In the genomic region with DNA sequence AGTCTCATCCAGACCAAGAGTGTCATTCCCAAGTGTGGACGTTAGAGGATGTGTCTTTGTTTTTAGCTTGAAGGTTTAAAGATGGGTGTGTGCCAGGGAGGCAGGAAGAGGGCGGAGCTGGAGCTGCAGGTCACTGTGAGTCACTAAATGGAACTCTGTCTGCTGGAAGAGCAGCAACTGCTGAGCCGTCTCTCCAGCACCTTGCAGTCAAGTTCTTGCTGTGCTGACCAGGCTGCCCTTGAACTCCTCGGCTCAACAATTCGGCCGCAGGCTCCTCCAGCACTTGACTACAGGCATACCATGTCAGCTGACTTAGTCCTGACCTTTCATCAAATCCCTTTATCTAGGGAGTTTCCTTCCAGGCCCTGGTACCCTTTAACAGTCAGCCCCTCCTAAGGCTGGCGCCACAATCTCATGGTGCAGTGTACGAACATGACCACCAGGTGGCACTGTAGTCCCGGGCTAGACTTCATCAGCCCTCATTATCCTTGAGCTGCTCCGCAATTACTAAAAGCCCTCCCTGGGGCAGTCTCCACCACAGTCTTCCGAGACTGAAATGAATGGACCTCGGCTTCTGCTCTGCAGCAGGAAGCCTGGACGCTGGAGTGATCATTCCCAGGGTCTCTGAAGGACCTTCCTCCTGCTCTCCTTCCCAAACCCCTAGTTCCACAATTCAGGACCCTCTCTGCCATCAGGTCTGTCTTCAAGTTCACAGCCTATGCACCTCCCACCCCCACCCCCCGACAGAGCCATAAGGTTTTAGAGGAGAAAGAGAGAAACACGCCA, we compare ENCODE assay signal across 8 mouse cellular contexts. TPM values are rescaled to one million over a fixed set of nuclear protein-coding genes. Genes with fewer than 3 reads are reported as not detected.
DNase-seq lines count a peak whose midpoint lies in the region; ATAC-seq lines count a peak whose summit lies in the region.

No protein-coding gene starts in this region.

- peak overlapping the region; percentile 53 for H3K4me2 ChIP-seq in lung, embryonic 16.5 days (ENCODE audit: low read depth, low read length)

- peak; percentile 84 to 91 for ATAC-seq in hematopoietic stem cell, adult 5-6 weeks (replicated peaks in 1 of 2; ENCODE audit: insufficient read depth in 1 of 2, low FRiP score in 2 of 2, low TSS enrichment in 1 of 2, low read depth in 1 of 2, poor library complexity in 2 of 2, severe bottlenecking in 2 of 2)
- peak; percentile 85 for ATAC-seq in lung, embryonic 16.5 days (ENCODE audit: low read depth)

- peak; percentile 93 for DNase-seq in ES-CJ7 (ENCODE audit: low read depth, low spot score)
- peak; percentile 81 to 91 for DNase-seq in cerebellum, adult 18-20 months
- peak; percentile 76 for DNase-seq in forelimb bud, embryonic 11.5 days (ENCODE audit: low read depth, low spot score)
- peak; percentile 80 for DNase-seq in layer of hippocampus, adult 9-11 months
- peak; percentile 73 for DNase-seq in ovary, adult 18-20 months (ENCODE audit: low spot score)
- peak; percentile 92 for DNase-seq in thymus, postnatal 0 days (ENCODE audit: low spot score)

- H3K4me3 ChIP-seq in lung, embryonic 16.5 days (ENCODE audit: low read length) = peak overlapping the region; percentile 18

- H3K27ac ChIP-seq in lung, embryonic 16.5 days (ENCODE audit: low read length) = peak overlapping the region; percentile 65

- H3K9me3 ChIP-seq in lung, embryonic 16.5 days (ENCODE audit: control insufficient read depth, low read length) = no peaks in the 10 kb centered on the region

- no peaks in the 10 kb centered on the region; the same call in 1 of the 2 replicates for H3K27me3 ChIP-seq in lung, embryonic 16.5 days (ENCODE audit: control insufficient read depth, insufficient read depth, low read depth, low read length)

- peaks cover 20% of the 10 kb centered on the region for H3K4me1 ChIP-seq in lung, embryonic 16.5 days (replicated peaks; ENCODE audit: control insufficient read depth, insufficient read depth, low read length)

- H3K9ac ChIP-seq in lung, embryonic 16.5 days (ENCODE audit: low read length) = peak overlapping the region; percentile 44

- 4% methylated on average over 15 of the region's 15 CpGs for WGBS in lung, embryonic 16.5 days

- H3K36me3 ChIP-seq in lung, embryonic 16.5 days (ENCODE audit: control insufficient read depth, insufficient read depth, low read length) = no peaks in the 10 kb centered on the region

RNA-seq across cellular contexts. Expression of gene Fam76a, which starts 23.1 kb away (rescaled TPM):
- 24.4 and 25.1 TPM in 2 replicates for total RNA-seq in hematopoietic stem cell, adult 5-6 weeks (2017)
- 42.9 and 44.5 TPM in 2 replicates for polyA plus RNA-seq in lung, embryonic 16.5 days (2015; fragmentation: Nextera tagmentation; extraction: Ambion mirVana)
- 45.4 and 52.4 TPM in 2 replicates for polyA plus RNA-seq in thymus, postnatal 0 days (2015; fragmentation: Nextera tagmentation; extraction: Ambion mirVana)

RNA-seq across cellular contexts. Expression of gene Fgr, which starts 28.4 kb away (rescaled TPM):
- total RNA-seq in hematopoietic stem cell, adult 5-6 weeks (2017) = 5.2 and 8.8 TPM in 2 replicates
- polyA plus RNA-seq in lung, embryonic 16.5 days (2015; fragmentation: Nextera tagmentation; extraction: Ambion mirVana) = 0.79 and 1.2 TPM in 2 replicates
- polyA plus RNA-seq in thymus, postnatal 0 days (2015; fragmentation: Nextera tagmentation; extraction: Ambion mirVana) = 6.0 and 7.8 TPM in 2 replicates

Comparison
In these comparisons a context has a peak if more than half of its experiments do, and no peak if none do; other contexts are left out.
1. Peak in every context shown above with its lines: DNase-seq, ATAC-seq, H3K4me3 ChIP-seq and H3K27ac ChIP-seq.